Mouse (Mus musculus) ES-E14 (cell line): ENCODE results near the gene Pck1. TPM values are rescaled to one million over a fixed set of nuclear protein-coding genes. Genes with fewer than 3 reads are reported as not detected.

Experiments
- DNase-seq: peaks from one replicate; pipeline ENCODE4 v3.0.0-alpha.2; 2013; ENCODE audit warnings: low read depth, low spot score
- H3K27ac ChIP-seq: 2 replicates; pipeline ENCODE4 v1.5.1; 2012; ENCODE audit warnings: low read depth, mild to moderate bottlenecking, low read length, moderate library complexity, mixed read lengths; ENCODE audit not compliant: poor library complexity, insufficient read depth, severe bottlenecking
- H3K36me3 ChIP-seq: 2 replicates; pipeline ENCODE4 v1.6.1; 2012; ENCODE audit warnings: mild to moderate bottlenecking, low read length, moderate library complexity, mixed read lengths; ENCODE audit not compliant: control insufficient read depth, poor library complexity, insufficient read depth, severe bottlenecking
- H3K4me1 ChIP-seq, 2 experiments: fragments of 150-350 bp in 1 of 2; sonication (generic) in 1 of 2; 2 replicates each; pipeline ENCODE4 v1.6.1; 2012; ENCODE audit warnings: low read length in 2 of 2, mild to moderate bottlenecking in 1 of 2, mixed read lengths in 1 of 2; ENCODE audit not compliant: control insufficient read depth in 2 of 2, insufficient read depth in 2 of 2, poor library complexity in 1 of 2
- H3K4me3 ChIP-seq, 2 experiments: fragments of 150-350 bp in 1 of 2; sonication (generic) in 1 of 2; 2 replicates each; pipeline ENCODE4 v1.5.1; 2012; ENCODE audit warnings: low read length in 2 of 2, low read depth in 1 of 2, mild to moderate bottlenecking in 1 of 2, mixed read lengths in 1 of 2; ENCODE audit not compliant: insufficient read depth in 1 of 2, poor library complexity in 1 of 2, severe bottlenecking in 1 of 2
- H3K9ac ChIP-seq: 2 replicates; pipeline ENCODE4 v1.6.1; 2012; ENCODE audit warnings: low read depth, mild to moderate bottlenecking, low read length, mixed read lengths; ENCODE audit not compliant: poor library complexity, insufficient read depth, severe bottlenecking
- H3K9me3 ChIP-seq: fragments of 150-350 bp; sonication (generic); 2 replicates; pipeline ENCODE4 v1.6.1; 2012; ENCODE audit warnings: low read depth, mild to moderate bottlenecking, low read length; ENCODE audit not compliant: control insufficient read depth, insufficient read depth
- CHD2 ChIP-seq: IDR thresholded peaks from 2 replicates; pipeline ENCODE4 v1.6.1; 2014; ENCODE audit warnings: mild to moderate bottlenecking, low read depth, low read length, inconsistent platforms
- HCFC1 ChIP-seq: IDR thresholded peaks from 2 replicates; pipeline ENCODE4 v1.6.1; 2012; ENCODE audit warnings: low read length, inconsistent platforms, borderline replicate concordance; ENCODE audit not compliant: insufficient read depth
- MAFK ChIP-seq: IDR thresholded peaks from 2 replicates; pipeline ENCODE4 v1.6.1; 2014; ENCODE audit warnings: mild to moderate bottlenecking, low read depth, low read length, inconsistent platforms; ENCODE audit not compliant: insufficient read depth
- ZC3H11A ChIP-seq: IDR thresholded peaks from 2 replicates; pipeline ENCODE4 v1.6.1; 2012; ENCODE audit warnings: low read depth, mild to moderate bottlenecking, inconsistent platforms, low read length, borderline replicate concordance
- ZNF384 ChIP-seq: IDR thresholded peaks from 2 replicates; pipeline ENCODE4 v1.6.1; 2012; ENCODE audit warnings: low read depth, low read length, inconsistent platforms
- in situ Hi-C, 2 experiments: fragments of 600-800 bp; cut with MboI; formaldehyde crosslinking; loops; one replicate each; pipeline ENCODE4 v1.15.1; 2025; ENCODE audit warnings: low sequenced_read_pairs in 2 of 2, inconsistent platforms in 1 of 2; ENCODE audit not compliant: unreplicated experiment in 2 of 2
- total RNA-seq: library from RNA; depleted of rRNA; stranded (reverse); fragments of 300-350 nt; gene quantifications from 2 replicates; pipeline ENCODE4 v1.2.3, GENCODE M21; 2012

The Pck1 gene
- total RNA-seq, 1 experiment: 0.22 TPM

DNA sequence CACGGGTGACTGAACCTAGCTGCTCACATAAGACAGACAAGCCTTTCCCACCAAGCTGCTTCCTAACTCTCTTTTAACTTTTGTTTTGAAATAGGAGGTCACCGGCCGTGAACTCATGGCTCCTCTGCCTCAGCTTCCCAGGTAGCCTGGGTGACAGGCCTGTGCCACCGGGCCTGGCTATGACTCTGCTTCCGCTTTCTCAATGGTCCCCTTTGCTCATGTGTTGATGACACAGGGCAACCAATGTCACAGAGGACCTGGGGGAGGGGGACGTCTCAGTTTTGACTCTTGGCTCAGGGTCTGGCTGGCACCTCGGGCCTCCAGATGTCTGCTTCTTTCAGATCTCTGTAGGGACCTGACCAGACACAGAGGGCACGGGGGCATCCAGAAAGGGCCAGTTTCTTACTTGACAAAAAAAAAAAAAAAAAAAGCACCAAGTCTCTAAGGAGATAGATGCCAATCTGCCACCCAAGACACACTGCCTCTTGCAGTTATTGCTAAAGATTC is 20.0 kb upstream of the Pck1 start:
- no peaks in the 10 kb centered on the region for H3K4me1 ChIP-seq
- H3K9ac ChIP-seq: no peak overlapping the region
- no peak for DNase-seq
- H3K36me3 ChIP-seq: no peaks in the 10 kb centered on the region
- in situ Hi-C loops: no loop called here
- TF ChIP-seq ZC3H11A (no peak), HCFC1 (no peak), ZNF384 (no peak), MAFK (no peak), CHD2 (no peak)
- no peak overlapping the region for H3K4me3 ChIP-seq
- H3K9me3 ChIP-seq: no peaks in the 10 kb centered on the region
- H3K27ac ChIP-seq: no peak overlapping the region

DNA sequence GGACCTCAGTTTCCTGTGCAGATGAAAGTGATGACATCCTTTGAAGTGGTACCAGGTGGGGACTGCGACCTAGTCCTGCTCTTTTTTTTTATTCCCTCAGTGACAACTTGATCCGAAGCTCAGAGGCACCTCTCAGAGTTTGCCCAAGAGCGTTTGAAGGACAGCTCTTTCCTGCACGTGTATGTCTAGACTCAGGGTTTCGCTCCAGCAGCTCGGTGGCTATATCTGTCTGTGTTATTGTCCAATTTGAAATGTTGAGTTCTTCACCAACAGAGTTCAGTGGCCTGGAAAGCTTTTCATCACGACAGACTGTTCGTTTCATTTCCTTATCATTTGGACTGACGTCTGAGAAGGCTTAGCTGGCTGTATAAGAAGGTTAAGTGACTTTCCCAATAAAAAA is 18.2 kb upstream of the Pck1 start:
- H3K4me1 ChIP-seq: no peaks in the 10 kb centered on the region
- in situ Hi-C loops: no loop called here
- no peak overlapping the region for H3K9ac ChIP-seq
- H3K9me3 ChIP-seq: no peaks in the 10 kb centered on the region
- TF ChIP-seq MAFK (no peak), CHD2 (no peak), ZC3H11A (no peak), HCFC1 (no peak), ZNF384 (no peak)
- no peaks in the 10 kb centered on the region for H3K36me3 ChIP-seq
- DNase-seq: no peak
- no peak overlapping the region for H3K27ac ChIP-seq
- no peak overlapping the region for H3K4me3 ChIP-seq

DNA sequence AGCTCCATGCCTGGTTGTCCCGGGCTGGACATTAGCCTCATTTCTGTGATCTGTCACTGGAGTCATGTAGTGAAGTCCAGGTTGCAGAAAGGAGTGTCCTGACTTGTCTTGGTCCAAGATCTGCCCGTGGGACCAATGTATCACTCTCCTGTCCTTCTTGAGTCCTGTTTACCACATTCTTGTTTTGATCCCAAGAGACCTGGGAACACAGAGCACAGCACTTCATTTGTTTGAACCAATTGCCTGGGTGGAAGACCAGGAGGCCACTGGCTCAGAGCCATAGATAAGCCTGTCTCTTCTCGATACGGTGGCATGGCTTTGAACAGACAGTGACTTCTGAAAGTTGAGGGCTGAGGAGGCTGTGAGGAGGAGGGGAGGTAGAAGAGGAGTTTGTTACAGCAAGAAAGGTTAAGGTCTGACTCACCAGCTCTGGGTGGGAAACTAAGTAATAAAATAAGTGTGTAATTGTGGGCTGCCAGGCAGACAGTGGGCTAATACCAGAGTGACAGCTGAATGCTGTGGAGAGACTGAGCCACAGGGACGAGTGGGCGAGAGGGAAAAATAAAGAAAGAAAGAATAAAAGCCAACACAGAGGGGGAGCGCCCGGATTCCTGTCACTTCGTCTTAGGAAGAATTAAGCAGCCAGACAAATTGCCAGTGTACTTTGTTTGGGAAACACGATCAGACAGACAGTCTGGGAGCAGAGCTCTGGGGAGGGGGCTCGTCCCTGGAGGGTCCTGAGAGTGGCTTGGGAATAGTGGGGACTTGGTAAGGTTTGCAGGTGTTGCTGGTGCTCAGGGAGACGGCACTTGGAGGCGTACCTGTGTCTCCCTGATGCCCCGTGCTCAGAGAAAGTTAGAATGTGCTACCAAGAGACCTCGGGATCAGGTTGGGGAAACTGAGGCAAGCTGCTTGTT is 14.3 kb upstream of the Pck1 start:
- Histone ChIP-seq H3K4me3 (no peak overlapping the region), H3K9ac (no peak overlapping the region), H3K27ac (no peak overlapping the region), H3K36me3 (no peaks in the 10 kb centered on the region), H3K4me1 (no peaks in the 10 kb centered on the region), H3K9me3 (no peaks in the 10 kb centered on the region)
- in situ Hi-C loops: no loop called here
- TF ChIP-seq ZC3H11A (no peak), CHD2 (no peak), ZNF384 (no peak), HCFC1 (no peak), MAFK (no peak)
- no peak for DNase-seq

DNA sequence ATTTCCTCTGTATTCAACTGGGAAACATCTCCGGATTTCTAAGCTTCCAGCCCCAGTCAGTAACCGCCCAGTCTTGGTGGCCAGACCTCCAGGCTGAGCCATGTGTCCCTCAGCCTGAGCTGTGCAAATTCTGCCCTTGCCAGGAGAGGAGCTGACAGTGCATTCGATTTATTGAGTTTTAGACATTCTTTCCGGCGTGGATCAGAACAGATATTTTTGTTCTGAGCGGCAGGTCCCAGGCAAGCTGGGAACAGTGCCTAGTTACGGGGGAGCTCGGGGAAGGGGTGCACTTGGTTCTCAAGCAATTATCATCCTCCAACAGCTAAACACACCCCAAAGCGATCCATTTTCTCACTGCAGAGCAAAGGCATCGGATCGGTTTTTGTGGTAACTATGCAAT is 9.2 kb upstream of the Pck1 start:
- no peak for DNase-seq
- Histone ChIP-seq H3K27ac (no peak overlapping the region), H3K4me1 (no peaks in the 10 kb centered on the region), H3K4me3 (no peak overlapping the region), H3K9me3 (no peaks in the 10 kb centered on the region), H3K9ac (no peak overlapping the region), H3K36me3 (no peaks in the 10 kb centered on the region)
- no peak for TF ChIP-seq ZC3H11A
- no peak for TF ChIP-seq MAFK
- no peak for TF ChIP-seq CHD2
- TF ChIP-seq HCFC1: no peak
- TF ChIP-seq ZNF384: no peak
- in situ Hi-C loops: no loop called here

DNA sequence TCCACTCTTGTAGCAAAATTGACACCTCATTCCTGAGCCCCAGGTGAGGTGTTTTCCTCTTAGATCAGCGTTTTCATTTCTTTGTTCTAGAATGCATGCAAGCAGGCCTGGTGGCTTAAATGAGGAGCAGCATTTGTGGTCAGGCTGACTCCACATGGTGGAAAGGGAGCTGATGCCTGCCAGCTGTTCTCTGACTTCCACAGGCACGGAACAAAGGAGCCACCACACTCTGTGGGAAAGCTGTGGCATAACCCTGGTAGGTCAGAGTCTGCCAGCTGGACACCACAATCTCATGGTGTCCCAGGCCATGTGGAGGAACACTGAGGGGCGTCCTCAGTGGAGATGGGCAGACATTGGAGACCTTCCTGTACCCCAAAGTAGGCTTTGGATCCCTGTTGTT is 7.0 kb upstream of the Pck1 start:
- no peaks in the 10 kb centered on the region for H3K9me3 ChIP-seq
- H3K27ac ChIP-seq: no peak overlapping the region
- no peaks in the 10 kb centered on the region for H3K36me3 ChIP-seq
- DNase-seq: no peak
- in situ Hi-C loops: no loop called here
- H3K9ac ChIP-seq: no peak overlapping the region
- no peaks in the 10 kb centered on the region for H3K4me1 ChIP-seq
- no peak for TF ChIP-seq ZNF384
- TF ChIP-seq MAFK: no peak
- TF ChIP-seq ZC3H11A: no peak
- TF ChIP-seq HCFC1: no peak
- no peak for TF ChIP-seq CHD2
- H3K4me3 ChIP-seq: no peak overlapping the region
